In genomic region chr12:12877539-12877938, GRCm38 (mm10) we compare ENCODE assay signal across 9 mouse cellular contexts.
DNase-seq lines count a peak whose midpoint lies in the region; ATAC-seq and TF ChIP-seq lines count a peak whose summit lies in the region.
"Had no signal": no experiment of that assay in that cellular context is flagged by ENCODE, and none has a peak within 500 bp of the region (broad histone marks: within the 10 kb centered on the region; RNA-seq: fewer than 3 reads in every experiment).

No protein-coding gene starts in this region.

- peak; percentile 94 for ATAC-seq in forebrain, embryonic 13.5 days
- peak; percentile 91 for ATAC-seq in midbrain, embryonic 12.5 days (ENCODE audit: low FRiP score, low read depth)
- no peak for ATAC-seq in CD4-positive, CD25-positive, alpha-beta regulatory T cell, adult 4 months
- ATAC-seq in monocyte, adult 5-6 weeks (replicated peaks; ENCODE audit: insufficient number of reproducible peaks, low FRiP score, low TSS enrichment, poor library complexity, severe bottlenecking), result no peak

- no peak overlapping the region for H3K9ac ChIP-seq in forebrain, embryonic 13.5 days
- H3K9ac ChIP-seq in midbrain, embryonic 12.5 days (replicated peaks), result no peak overlapping the region

- TF ChIP-seq POLR2A in cerebellum, adult 2 months (IDR thresholded peaks at IDR 0.05; ENCODE audit: borderline replicate concordance, insufficient read depth, low read length), result no peak

- WGBS in cerebellum, adult 2 months, result 21% methylated on average over 5 of the region's 5 CpGs
- 10% methylated on average over 5 of the region's 5 CpGs for whole genome bisulfite sequencing in forebrain, embryonic 13.5 days
- WGBS in midbrain, embryonic 12.5 days, result 31% methylated on average over 5 of the region's 5 CpGs

- H3K27me3 ChIP-seq in cerebellum, adult 2 months (ENCODE audit: control insufficient read depth, insufficient read depth, low read length), result no peaks in the 10 kb centered on the region
- H3K27me3 ChIP-seq in forebrain, embryonic 13.5 days, result no peaks in the 10 kb centered on the region
- H3K27me3 ChIP-seq in midbrain, embryonic 12.5 days, result no peaks in the 10 kb centered on the region; the same call in 1 of the 2 replicates

- H3K9me3 ChIP-seq in forebrain, embryonic 13.5 days (replicated peaks), result no peaks in the 10 kb centered on the region
- no peaks in the 10 kb centered on the region for H3K9me3 ChIP-seq in midbrain, embryonic 12.5 days

- H3K36me3 ChIP-seq in forebrain, embryonic 13.5 days (ENCODE audit: poor library complexity, severe bottlenecking), result no peaks in the 10 kb centered on the region
- H3K36me3 ChIP-seq in midbrain, embryonic 12.5 days, result no peaks in the 10 kb centered on the region

- peaks cover 4% of the 10 kb centered on the region for H3K4me1 ChIP-seq in cerebellum, adult 2 months (ENCODE audit: control insufficient read depth, insufficient read depth, low read length)
- peaks cover 41% of the 10 kb centered on the region for H3K4me1 ChIP-seq in forebrain, embryonic 13.5 days
- H3K4me1 ChIP-seq in midbrain, embryonic 12.5 days, result peaks cover 24% of the 10 kb centered on the region

- no peak for TF ChIP-seq CTCF in cerebellum, adult 2 months (IDR thresholded peaks at IDR 0.05; ENCODE audit: borderline replicate concordance, insufficient read depth, low read depth, low read length)

- DNase-seq in kidney, postnatal 10 days, result peak; percentile 19
- no peak for DNase-seq in kidney, adult 9 months
- DNase-seq in cerebellum, adult 2 months, result peak; percentile 65 to 73
- no peak for DNase-seq in T-cell, adult 2 months (ENCODE audit: low spot score)
- DNase-seq: lung, postnatal 4 days had no signal

- H3K4me3 ChIP-seq in cerebellum, adult 2 months (replicated peaks; ENCODE audit: insufficient read depth, low read depth, low read length), result no peak overlapping the region
- H3K4me3 ChIP-seq in forebrain, embryonic 13.5 days, result no peak overlapping the region
- no peak overlapping the region for H3K4me3 ChIP-seq in midbrain, embryonic 12.5 days

- no peak overlapping the region for H3K27ac ChIP-seq in cerebellum, adult 2 months (ENCODE audit: insufficient read depth, low read length)
- peak overlapping the region; percentile 82 for H3K27ac ChIP-seq in forebrain, embryonic 13.5 days
- H3K27ac ChIP-seq in midbrain, embryonic 12.5 days (replicated peaks), result peak overlapping the region; percentile 84

- no peak overlapping the region for H3K4me2 ChIP-seq in forebrain, embryonic 13.5 days
- no peak overlapping the region for H3K4me2 ChIP-seq in midbrain, embryonic 12.5 days (replicated peaks)

Comparison
In these comparisons a context has a peak if more than half of its experiments do, and no peak if none do; other contexts are left out.
1. DNase-seq: peak in kidney, postnatal 10 days (single experiment) and cerebellum, adult 2 months (2 of 2); none in kidney, adult 9 months (single experiment) and T-cell, adult 2 months (single experiment).
2. ATAC-seq: peak in forebrain, embryonic 13.5 days (single experiment) and midbrain, embryonic 12.5 days (single experiment); none in CD4-positive, CD25-positive, alpha-beta regulatory T cell, adult 4 months (single experiment) and monocyte, adult 5-6 weeks (single experiment).